Mouse (Mus musculus) midbrain, embryonic 12.5 days (tissue): ENCODE data around the gene Bbs9. TPM values are rescaled to one million over a fixed set of nuclear protein-coding genes. Genes with fewer than 3 reads are reported as not detected.

Experiments
- ATAC-seq: fragments of 200-750 bp; cut with Nextera tagmentation; 2 replicates; pipeline ENCODE4 v1.8.0; 2017; ENCODE audit warnings: low read depth, moderate TSS enrichment, moderate library complexity; ENCODE audit not compliant: low FRiP score
- H3K27ac ChIP-seq: fragments of 300-500 bp; sonication (generic); replicated peaks from 2 replicates; pipeline ENCODE4 v1.5.1; 2016; ENCODE audit warnings: mild to moderate bottlenecking
- H3K27me3 ChIP-seq: fragments of 300-500 bp; sonication (generic); 2 replicates; pipeline ENCODE4 v1.6.1; 2016; ENCODE audit warnings: mild to moderate bottlenecking
- H3K36me3 ChIP-seq: fragments of 300-500 bp; sonication (generic); 2 replicates; pipeline ENCODE4 v1.6.1; 2016
- H3K4me1 ChIP-seq: fragments of 300-500 bp; sonication (generic); 2 replicates; pipeline ENCODE4 v1.6.1; 2016
- H3K4me2 ChIP-seq: fragments of 300-500 bp; sonication (generic); replicated peaks from 2 replicates; pipeline ENCODE4 v1.6.1; 2016; ENCODE audit warnings: mild to moderate bottlenecking, moderate library complexity
- H3K4me3 ChIP-seq: fragments of 300-500 bp; sonication (generic); 2 replicates; pipeline ENCODE4 v1.5.1; 2016; ENCODE audit warnings: mild to moderate bottlenecking
- H3K9ac ChIP-seq: fragments of 300-500 bp; sonication (generic); replicated peaks from 2 replicates; pipeline ENCODE4 v1.6.1; 2016; ENCODE audit warnings: mild to moderate bottlenecking, moderate library complexity
- H3K9me3 ChIP-seq: fragments of 300-500 bp; sonication (generic); 2 replicates; pipeline ENCODE4 v1.6.1; 2016; ENCODE audit warnings: mild to moderate bottlenecking
- WGBS: fragments of 180-500 bp; shearing (Covaris S2); methylation state at CpG from one replicate; pipeline ENCODE4 v1.1.7; 2016; 5-methylcytosine and 5-hydroxymethylcytosine counted together
- polyA plus RNA-seq: library from polyadenylated mRNA; unstranded; fragments of >200 nt; fragmentation: Nextera tagmentation; extraction: Ambion mirVana; gene quantifications from 2 replicates; pipeline ENCODE4 v1.2.1, GENCODE M21; 2016

Bbs9 gene
- polyA plus RNA-seq, 1 experiment from 2014 or later: 19.1 TPM

- H3K4me3 ChIP-seq: no peak overlapping the region
- no peaks in the 10 kb centered on the region for H3K4me1 ChIP-seq
- H3K9me3 ChIP-seq: no peaks in the 10 kb centered on the region
- WGBS: 85% methylated on average over 3 of the region's 3 CpGs
- no peaks in the 10 kb centered on the region for H3K27me3 ChIP-seq
- H3K9ac ChIP-seq: no peak overlapping the region
- ATAC-seq: no peak
- H3K4me2 ChIP-seq: no peak overlapping the region
- no peaks in the 10 kb centered on the region for H3K36me3 ChIP-seq
- H3K27ac ChIP-seq: no peak overlapping the region
Measured at GRCm38 (mm10) chr9:22870661-22871060, 395.1 kb downstream of the Bbs9 start.

- H3K36me3 ChIP-seq: no peaks in the 10 kb centered on the region
- no peaks in the 10 kb centered on the region for H3K27me3 ChIP-seq
- no peak overlapping the region for H3K9ac ChIP-seq
- no peak overlapping the region for H3K4me2 ChIP-seq
- H3K4me3 ChIP-seq: no peak overlapping the region
- WGBS: 80% methylated on average over 1 of the region's 1 CpGs
- ATAC-seq: peak; percentile 38; the same call in 1 of the 2 replicates
- no peaks in the 10 kb centered on the region for H3K4me1 ChIP-seq
- no peaks in the 10 kb centered on the region for H3K9me3 ChIP-seq
- H3K27ac ChIP-seq: no peak overlapping the region
Measured at GRCm38 (mm10) chr9:22875231-22875630, 399.7 kb downstream of the Bbs9 start.

GRCm38 (mm10) chr9:22879266-22879665, 403.8 kb downstream of the Bbs9 start:
- ATAC-seq: no peak
- Histone ChIP-seq H3K4me2 (no peak overlapping the region), H3K36me3 (no peaks in the 10 kb centered on the region), H3K27me3 (no peaks in the 10 kb centered on the region), H3K9ac (no peak overlapping the region), H3K9me3 (no peaks in the 10 kb centered on the region), H3K4me1 (no peaks in the 10 kb centered on the region), H3K4me3 (no peak overlapping the region), H3K27ac (no peak overlapping the region)
- WGBS: 89% methylated on average over 3 of the region's 3 CpGs

- no peak overlapping the region for H3K27ac ChIP-seq
- no peaks in the 10 kb centered on the region for H3K9me3 ChIP-seq
- H3K4me1 ChIP-seq: no peaks in the 10 kb centered on the region
- no peaks in the 10 kb centered on the region for H3K27me3 ChIP-seq
- no peak for ATAC-seq
- WGBS: 81% methylated on average over 4 of the region's 4 CpGs
- H3K4me3 ChIP-seq: no peak overlapping the region
- no peak overlapping the region for H3K9ac ChIP-seq
- H3K36me3 ChIP-seq: no peaks in the 10 kb centered on the region
- H3K4me2 ChIP-seq: no peak overlapping the region
Measured at GRCm38 (mm10) chr9:22886351-22886750, 410.8 kb downstream of the Bbs9 start.

- no peak for ATAC-seq
- H3K9me3 ChIP-seq: no peaks in the 10 kb centered on the region
- H3K4me2 ChIP-seq: no peak overlapping the region
- no peaks in the 10 kb centered on the region for H3K27me3 ChIP-seq
- H3K27ac ChIP-seq: no peak overlapping the region
- no peaks in the 10 kb centered on the region for H3K4me1 ChIP-seq
- 86% methylated on average over 3 of the region's 3 CpGs for WGBS
- H3K4me3 ChIP-seq: no peak overlapping the region
- no peak overlapping the region for H3K9ac ChIP-seq
- no peaks in the 10 kb centered on the region for H3K36me3 ChIP-seq
Measured at GRCm38 (mm10) chr9:22905434-22905833, 429.9 kb downstream of the Bbs9 start.

GRCm38 (mm10) chr9:22916808-22917207, 441.3 kb downstream of the Bbs9 start:
- no peaks in the 10 kb centered on the region for H3K27me3 ChIP-seq
- H3K4me3 ChIP-seq: no peak overlapping the region
- H3K9ac ChIP-seq: no peak overlapping the region
- H3K36me3 ChIP-seq: no peaks in the 10 kb centered on the region
- no peak overlapping the region for H3K4me2 ChIP-seq
- no peak overlapping the region for H3K27ac ChIP-seq
- no peak for ATAC-seq
- H3K4me1 ChIP-seq: no peaks in the 10 kb centered on the region
- no peaks in the 10 kb centered on the region for H3K9me3 ChIP-seq

GRCm38 (mm10) chr9:22935645-22936044, 460.1 kb downstream of the Bbs9 start:
- Histone ChIP-seq H3K36me3 (no peaks in the 10 kb centered on the region), H3K27ac (no peak overlapping the region), H3K9me3 (no peaks in the 10 kb centered on the region), H3K9ac (no peak overlapping the region), H3K27me3 (no peaks in the 10 kb centered on the region), H3K4me3 (no peak overlapping the region), H3K4me1 (no peaks in the 10 kb centered on the region), H3K4me2 (no peak overlapping the region)
- ATAC-seq: no peak

Other genes with a start within 250 kb of the Bbs9 start
- gene Zfp599, start 215.8 kb upstream of the Bbs9 start, polyA plus RNA-seq: 7.5 and 7.6 TPM in 2 replicates
- gene Zfp810, start 168.1 kb upstream of the Bbs9 start, polyA plus RNA-seq: 37.3 and 40.5 TPM in 2 replicates
- gene Anln, start 86.5 kb upstream of the Bbs9 start, polyA plus RNA-seq: 32.4 and 33.7 TPM in 2 replicates
- gene 9530077C05Rik, start 64.2 kb upstream of the Bbs9 start, polyA plus RNA-seq: 9.8 and 11.8 TPM in 2 replicates
- not detected in 2 replicates for gene Gm17545, start 21.4 kb upstream of the Bbs9 start, polyA plus RNA-seq
- gene Rp9, start 6.0 kb upstream of the Bbs9 start, polyA plus RNA-seq: 53.3 and 59.3 TPM in 2 replicates